Mouse (Mus musculus): ENCODE results near the gene Trim6. TPM values are rescaled to one million over a fixed set of nuclear protein-coding genes. Genes with fewer than 3 reads are reported as not detected.
"Not testable (repeated sequence)": the region's sequence is repeated elsewhere in the genome, so short reads cannot be mapped to it uniquely, and the experiment has no call there.

Trim6 gene
- polyA plus RNA-seq, 1 experiment from 2014 or later, result 0.20 TPM

DNA sequence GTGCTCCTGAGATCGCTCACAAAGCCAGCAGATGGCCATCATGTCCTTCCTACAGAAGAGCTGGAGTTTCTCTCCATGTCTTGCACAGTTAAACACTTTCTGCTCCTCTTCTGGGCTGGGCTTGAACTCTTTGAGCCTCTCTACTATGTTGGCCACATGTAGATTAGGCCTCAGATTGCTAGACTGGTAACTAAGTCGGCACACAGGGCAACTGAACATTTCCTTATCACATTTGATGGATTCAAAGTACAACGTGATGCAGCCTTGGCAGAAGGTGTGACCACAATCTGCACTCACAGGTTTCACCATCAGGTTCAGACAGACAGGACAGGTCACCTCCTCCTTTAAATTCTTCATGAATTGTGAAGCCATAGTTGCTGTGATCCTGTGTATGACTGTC, 60.8 kb downstream of the Trim6 start:
- not testable (repeated sequence) for H3K36me3 ChIP-seq (replicated peaks; ENCODE audit: control insufficient read depth, insufficient read depth); H3K4me2 ChIP-seq (replicated peaks); ATAC-seq (ENCODE audit: low FRiP score); H3K27me3 ChIP-seq (ENCODE audit: control insufficient read depth, insufficient read depth, low read length); H3K4me3 ChIP-seq (replicated peaks; ENCODE audit: low read length); H3K4me1 ChIP-seq (replicated peaks; ENCODE audit: control insufficient read depth, insufficient read depth, low read length); H3K27ac ChIP-seq; H3K9me3 ChIP-seq (ENCODE audit: control insufficient read depth, low read length); DNase-seq (ENCODE audit: low spot score); H3K9ac ChIP-seq
- 91% methylated on average over 3 of the region's 3 CpGs for WGBS

Other genes with a start within 250 kb of the Trim6 start
- not detected in 2 replicates for gene Olfr635, start 247.6 kb upstream of the Trim6 start, polyA plus RNA-seq (2014; fragmentation: Nextera tagmentation; extraction: Ambion mirVana)
- not detected in 2 replicates for gene Olfr638, start 220.0 kb upstream of the Trim6 start, polyA plus RNA-seq (2014; fragmentation: Nextera tagmentation; extraction: Ambion mirVana)
- 0.03 TPM in 1 of 2 replicates, not detected in the other for gene Olfr639, start 201.5 kb upstream of the Trim6 start, polyA plus RNA-seq (2014; fragmentation: Nextera tagmentation; extraction: Ambion mirVana)
- gene Olfr640, start 193.2 kb upstream of the Trim6 start, polyA plus RNA-seq (2014; fragmentation: Nextera tagmentation; extraction: Ambion mirVana), result not detected in 2 replicates
- gene Olfr641, start 183.3 kb upstream of the Trim6 start, polyA plus RNA-seq (2014; fragmentation: Nextera tagmentation; extraction: Ambion mirVana), result not detected in 2 replicates
- gene Olfr642, start 166.1 kb upstream of the Trim6 start, polyA plus RNA-seq (2014; fragmentation: Nextera tagmentation; extraction: Ambion mirVana), result not detected in 2 replicates
- not detected in 2 replicates for gene 4930516K23Rik, start 157.3 kb upstream of the Trim6 start, polyA plus RNA-seq (2014; fragmentation: Nextera tagmentation; extraction: Ambion mirVana)
- gene Olfr644, start 146.9 kb upstream of the Trim6 start, polyA plus RNA-seq (2014; fragmentation: Nextera tagmentation; extraction: Ambion mirVana), result not detected in 2 replicates
- gene Olfr645, start 133.3 kb upstream of the Trim6 start, polyA plus RNA-seq (2014; fragmentation: Nextera tagmentation; extraction: Ambion mirVana), result not detected in 2 replicates
- not detected in 2 replicates for gene Olfr646, start 113.9 kb upstream of the Trim6 start, polyA plus RNA-seq (2014; fragmentation: Nextera tagmentation; extraction: Ambion mirVana)
- gene Ubqln5, start 89.0 kb upstream of the Trim6 start, polyA plus RNA-seq (2014; fragmentation: Nextera tagmentation; extraction: Ambion mirVana), result not detected in 2 replicates
- not detected in 2 replicates for gene Olfr643, start 81.4 kb upstream of the Trim6 start, polyA plus RNA-seq (2014; fragmentation: Nextera tagmentation; extraction: Ambion mirVana)
- gene Ubqln3, start 75.5 kb upstream of the Trim6 start, polyA plus RNA-seq (2014; fragmentation: Nextera tagmentation; extraction: Ambion mirVana), result not detected in 2 replicates
- gene Ubqlnl, start 68.2 kb upstream of the Trim6 start, polyA plus RNA-seq (2014; fragmentation: Nextera tagmentation; extraction: Ambion mirVana), result not detected in 2 replicates
- not detected in 2 replicates for gene Olfm5, start 54.0 kb upstream of the Trim6 start, polyA plus RNA-seq (2014; fragmentation: Nextera tagmentation; extraction: Ambion mirVana)
- 0.63 and 0.66 TPM in 2 replicates for gene Olfr648, start 35.4 kb upstream of the Trim6 start, polyA plus RNA-seq (2014; fragmentation: Nextera tagmentation; extraction: Ambion mirVana)
- not detected in 2 replicates for gene Olfr649, start 22.8 kb upstream of the Trim6 start, polyA plus RNA-seq (2014; fragmentation: Nextera tagmentation; extraction: Ambion mirVana)
- 1.0 and 1.3 TPM in 2 replicates for gene Trim34a, start 25.7 kb downstream of the Trim6 start, polyA plus RNA-seq (2014; fragmentation: Nextera tagmentation; extraction: Ambion mirVana)
- gene Trim5, start 69.3 kb downstream of the Trim6 start, polyA plus RNA-seq (2014; fragmentation: Nextera tagmentation; extraction: Ambion mirVana), result 0.12 and 0.44 TPM in 2 replicates
- 1.6 and 2.2 TPM in 2 replicates for gene Trim12a, start 96.7 kb downstream of the Trim6 start, polyA plus RNA-seq (2014; fragmentation: Nextera tagmentation; extraction: Ambion mirVana)
- gene Trim34b, start 110.7 kb downstream of the Trim6 start, polyA plus RNA-seq (2014; fragmentation: Nextera tagmentation; extraction: Ambion mirVana), result not detected in 2 replicates
- gene Trim12c, start 134.6 kb downstream of the Trim6 start, polyA plus RNA-seq (2014; fragmentation: Nextera tagmentation; extraction: Ambion mirVana), result 0.94 and 1.4 TPM in 2 replicates
- gene Trim30b, start 151.1 kb downstream of the Trim6 start, polyA plus RNA-seq (2014; fragmentation: Nextera tagmentation; extraction: Ambion mirVana), result not detected in 2 replicates
- 0.11 TPM in 1 of 2 replicates, not detected in the other for gene Trim30c, start 182.0 kb downstream of the Trim6 start, polyA plus RNA-seq (2014; fragmentation: Nextera tagmentation; extraction: Ambion mirVana)
- 0.43 and 0.83 TPM in 2 replicates for gene Trim30a, start 246.4 kb downstream of the Trim6 start, polyA plus RNA-seq (2014; fragmentation: Nextera tagmentation; extraction: Ambion mirVana)

Data from hindbrain, embryonic 14.5 days (tissue).